Mouse (Mus musculus): Measurements from ENCODE around the gene Fbln1.

- TF ChIP-seq CTCF (IDR thresholded peaks at IDR 0.05; ENCODE audit: extremely low read depth, insufficient read depth, insufficient read length, insufficient replicate concordance) = no peak
- TF ChIP-seq POLR2A (IDR thresholded peaks at IDR 0.05; ENCODE audit: low read depth, low read length) = no peak
Observed at GRCm38 (mm10) chr15:85210686-85211085, 4.9 kb downstream of the Fbln1 start.

Data from spleen, adult 2 months (tissue).